Mouse (Mus musculus) telencephalon, adult 2 months (tissue): ENCODE measurements around the gene Nkx2-5.

Experiments used
- DNase-seq: peaks from one replicate; pipeline ENCODE4 v3.0.0-alpha.2; 2011; ENCODE audit warnings: low read depth, low spot score

Gene Nkx2-5

GRCm38 (mm10) chr17:26850358-26851135 lies 5.7 kb upstream of the Nkx2-5 start:
- DNase-seq = no peak

DNA sequence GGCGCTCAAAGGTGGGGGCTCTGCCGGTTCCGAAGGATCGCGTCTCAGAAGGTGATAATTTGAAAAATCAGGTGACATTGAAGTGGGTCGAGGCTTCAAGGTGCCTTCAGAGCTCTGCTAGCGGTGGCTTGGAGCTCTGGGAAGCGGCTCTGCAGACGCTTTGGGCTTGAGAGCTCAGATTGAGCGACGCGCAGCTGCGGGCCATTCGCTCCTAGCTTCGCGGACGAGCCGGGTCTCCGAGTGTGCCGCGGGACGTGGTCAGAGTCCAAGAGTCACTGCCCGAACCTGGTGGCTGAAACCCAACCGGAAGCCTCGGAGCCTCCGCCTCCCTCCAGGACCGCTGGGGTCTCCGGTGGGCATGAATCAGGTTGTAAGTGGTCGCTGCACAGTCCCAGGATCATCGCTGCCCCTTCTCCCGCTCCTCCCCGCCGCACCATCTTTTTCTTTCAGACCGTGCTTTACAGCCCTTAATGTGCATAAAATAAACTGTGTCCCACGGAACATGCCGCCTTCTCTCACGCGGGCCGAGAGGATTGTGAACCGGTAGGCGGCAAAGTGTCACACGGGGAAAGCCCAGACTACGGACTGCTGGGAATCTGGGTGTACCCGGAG lies 5.0 kb upstream of the Nkx2-5 start:
- no peak for DNase-seq

GRCm38 (mm10) chr17:26849106-26849745 lies 4.4 kb upstream of the Nkx2-5 start:
- DNase-seq = no peak

DNA sequence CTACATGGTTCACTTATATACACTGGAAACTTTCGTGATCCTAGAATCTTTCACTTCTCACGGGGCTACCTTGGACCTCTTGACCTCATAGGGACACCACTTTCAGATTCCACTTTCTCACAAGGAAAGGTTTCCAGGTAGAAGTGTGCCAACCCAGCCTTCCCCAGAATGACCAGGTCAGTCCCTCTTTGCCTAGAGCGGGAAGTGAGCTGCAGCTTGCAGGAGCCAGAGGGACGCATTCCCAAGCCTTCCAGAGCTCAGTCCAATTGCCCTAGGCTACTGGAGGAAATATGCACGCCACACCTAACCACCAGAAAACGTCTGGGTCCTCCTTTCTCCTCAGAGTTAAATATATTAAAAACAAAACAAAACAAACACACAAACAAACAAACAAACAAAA lies 3.4 kb upstream of the Nkx2-5 start:
- DNase-seq = no peak

- DNase-seq = no peak
Measured at GRCm38 (mm10) chr17:26847801-26848200, 3.0 kb upstream of the Nkx2-5 start.

DNA sequence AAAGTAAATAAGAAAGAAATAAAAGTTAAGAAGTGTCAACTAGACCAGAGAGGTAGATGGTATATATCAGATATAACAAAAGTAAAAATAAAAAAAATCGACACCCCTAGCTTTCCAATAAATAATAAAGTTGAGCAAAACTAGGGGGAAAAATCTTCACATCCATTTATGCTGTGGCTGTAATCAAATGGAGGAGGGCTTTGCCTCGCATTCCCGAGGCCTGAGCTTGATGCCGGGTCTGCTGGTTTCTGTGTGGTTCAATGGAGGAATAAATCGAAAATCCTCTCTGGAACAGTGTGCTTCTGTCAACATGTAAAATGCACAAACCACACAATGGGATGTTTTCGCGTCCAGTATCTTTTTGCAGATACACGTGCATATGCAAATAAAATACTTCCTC lies 1.6 kb upstream of the Nkx2-5 start:
- DNase-seq = no peak

DNA sequence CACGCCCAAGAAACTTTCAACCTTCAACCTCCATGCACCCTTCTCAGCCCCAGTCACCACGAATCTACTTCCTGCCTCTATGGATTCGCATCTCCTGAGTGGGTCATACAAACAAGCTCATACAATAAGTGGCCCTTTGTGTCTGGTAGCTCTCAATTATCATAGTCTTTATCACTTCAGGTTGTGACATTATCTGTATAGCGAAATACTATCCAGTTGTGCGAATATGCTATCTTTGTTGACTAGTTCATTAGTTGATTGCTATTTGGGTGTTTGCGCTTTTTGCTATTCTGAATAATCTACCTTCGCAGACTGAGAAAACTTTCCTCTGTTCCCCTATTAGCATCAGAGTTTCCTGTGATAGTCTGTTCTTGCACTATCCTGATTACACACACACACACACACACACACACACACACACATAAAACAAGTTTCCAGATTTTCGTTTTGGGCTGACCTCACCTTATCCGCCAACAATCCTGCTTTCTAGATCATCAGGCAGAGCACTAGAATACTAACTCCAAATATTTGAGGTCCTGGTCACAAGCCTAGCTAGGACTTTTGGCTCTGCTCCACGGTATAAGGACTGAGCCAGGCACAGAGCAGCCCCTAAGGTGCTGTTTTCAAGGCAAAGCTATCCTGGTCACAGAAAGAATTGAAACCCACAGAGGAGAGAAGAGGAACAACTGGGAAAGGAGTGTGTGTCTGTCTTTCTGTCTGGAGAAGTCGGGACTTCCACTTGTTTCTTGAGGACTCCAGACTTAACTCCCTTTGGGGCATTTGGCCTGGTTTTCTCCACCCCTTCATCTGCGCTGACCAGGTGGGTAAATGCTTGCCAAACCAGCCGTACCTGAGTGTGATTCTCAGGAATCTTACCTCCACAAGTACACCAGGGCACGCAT lies 591 bp upstream of the Nkx2-5 start:
- DNase-seq = no peak

- no peak for DNase-seq
Measured at GRCm38 (mm10) chr17:26844371-26844851, 398 bp downstream of the Nkx2-5 start.

DNA sequence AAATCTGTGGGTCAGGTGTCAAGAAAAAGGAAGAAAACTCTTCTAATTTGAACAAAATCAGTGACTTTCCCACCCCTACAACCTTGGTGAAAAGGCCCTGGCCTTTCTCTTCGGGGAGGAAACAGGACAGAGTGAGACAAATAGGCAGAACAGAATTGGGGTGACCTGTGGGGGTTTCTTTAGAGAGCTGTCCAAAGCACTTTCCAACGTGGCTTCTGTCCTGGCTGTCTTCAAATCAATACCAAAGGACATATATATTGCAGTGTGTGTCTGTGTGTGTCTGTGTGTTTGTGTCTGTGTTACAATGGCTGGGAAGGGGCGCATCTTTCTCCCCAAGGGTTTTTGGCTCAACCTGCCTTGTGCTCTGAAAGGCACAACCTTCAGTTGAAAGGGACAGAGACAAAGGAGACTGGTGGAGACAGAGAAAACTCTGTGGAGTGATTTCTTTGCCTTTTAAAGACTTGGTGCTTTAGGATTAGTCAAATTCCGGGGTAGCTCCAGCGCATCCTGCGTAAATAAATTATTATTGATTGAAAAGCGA lies 1.0 kb downstream of the Nkx2-5 start:
- no peak for DNase-seq

- no peak for DNase-seq
Measured at GRCm38 (mm10) chr17:26843229-26843567, 1.6 kb downstream of the Nkx2-5 start.

DNA sequence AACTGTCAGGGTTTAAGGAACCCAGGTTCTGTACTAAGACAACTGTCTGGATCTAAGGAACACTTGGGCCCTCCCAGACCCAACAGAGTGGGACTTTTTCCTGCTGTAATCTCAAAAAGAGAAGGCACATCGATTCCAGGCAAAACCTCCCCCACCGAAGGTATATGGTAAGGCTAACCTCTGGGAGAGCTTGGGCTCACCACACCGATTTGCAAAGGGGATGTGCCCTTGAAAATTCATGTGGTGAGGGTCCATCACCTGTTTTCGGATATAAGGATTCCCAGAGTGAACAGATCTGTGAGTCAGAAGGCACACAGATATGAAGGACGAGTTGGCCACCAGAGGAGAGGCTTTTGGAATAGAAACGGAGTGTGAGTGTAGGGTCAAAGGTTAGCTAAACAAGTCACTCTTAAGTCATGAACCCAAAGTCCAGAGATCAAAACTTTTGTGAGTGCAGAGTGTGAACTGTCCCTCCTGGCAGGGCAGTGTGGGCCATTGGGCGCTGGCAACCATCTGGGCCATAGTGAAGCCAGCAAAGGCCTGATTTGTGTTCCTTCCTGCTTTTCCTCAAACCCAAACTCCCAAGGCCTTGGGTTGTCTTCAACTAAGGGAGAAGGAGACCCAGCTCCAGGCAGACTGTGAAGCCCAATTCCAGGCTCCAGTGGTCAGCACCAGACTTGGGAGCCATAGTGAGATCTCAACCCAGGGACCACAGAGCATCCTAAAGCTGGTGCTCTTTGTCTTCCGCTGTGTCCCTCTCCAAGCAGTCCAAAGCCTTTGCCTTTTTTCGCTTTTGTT lies 2.2 kb downstream of the Nkx2-5 start:
- DNase-seq = no peak

GRCm38 (mm10) chr17:26841981-26842380 lies 2.8 kb downstream of the Nkx2-5 start:
- no peak for DNase-seq

DNA sequence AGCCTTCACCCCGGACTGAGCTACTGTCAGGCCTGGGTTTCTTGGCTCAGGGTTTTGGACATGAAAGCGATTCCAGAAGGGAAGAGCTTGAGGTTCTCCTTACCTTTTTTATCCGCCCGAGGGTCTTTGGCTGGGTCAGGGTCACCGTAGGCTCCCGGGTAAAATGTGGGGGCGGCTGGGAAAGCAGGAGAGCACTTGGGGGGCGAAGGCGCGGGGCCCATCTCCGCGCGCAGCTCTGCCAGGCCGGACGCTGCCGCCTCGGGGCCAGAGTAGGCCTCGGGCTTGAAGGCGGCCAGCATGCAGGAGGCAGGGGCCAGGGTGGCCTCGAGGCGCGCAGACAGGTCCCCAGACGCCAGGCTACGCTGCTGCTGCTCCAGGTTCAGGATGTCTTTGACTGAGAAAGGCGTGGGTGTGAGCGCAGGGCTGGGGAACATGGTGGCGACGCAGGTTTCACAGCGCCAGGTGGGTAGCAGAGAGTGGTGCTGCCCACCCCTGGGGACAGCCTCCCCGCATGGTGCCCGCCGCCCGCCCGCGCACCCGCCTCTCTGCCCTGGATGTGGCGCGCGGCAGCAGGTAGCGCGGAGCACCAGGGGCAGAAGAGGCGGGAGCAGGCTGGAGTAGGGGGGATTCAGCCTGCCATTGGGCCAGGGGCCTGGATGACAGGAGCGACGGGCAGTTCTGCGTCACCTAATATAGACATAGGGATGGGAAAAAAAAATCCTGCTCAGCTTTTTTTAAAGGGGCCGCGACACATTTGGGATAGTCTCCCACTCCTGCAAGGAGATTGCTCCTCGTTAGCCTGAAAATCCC lies 3.7 kb downstream of the Nkx2-5 start:
- DNase-seq = no peak

- DNase-seq = no peak
Measured at GRCm38 (mm10) chr17:26840439-26840780, 4.4 kb downstream of the Nkx2-5 start.

DNA sequence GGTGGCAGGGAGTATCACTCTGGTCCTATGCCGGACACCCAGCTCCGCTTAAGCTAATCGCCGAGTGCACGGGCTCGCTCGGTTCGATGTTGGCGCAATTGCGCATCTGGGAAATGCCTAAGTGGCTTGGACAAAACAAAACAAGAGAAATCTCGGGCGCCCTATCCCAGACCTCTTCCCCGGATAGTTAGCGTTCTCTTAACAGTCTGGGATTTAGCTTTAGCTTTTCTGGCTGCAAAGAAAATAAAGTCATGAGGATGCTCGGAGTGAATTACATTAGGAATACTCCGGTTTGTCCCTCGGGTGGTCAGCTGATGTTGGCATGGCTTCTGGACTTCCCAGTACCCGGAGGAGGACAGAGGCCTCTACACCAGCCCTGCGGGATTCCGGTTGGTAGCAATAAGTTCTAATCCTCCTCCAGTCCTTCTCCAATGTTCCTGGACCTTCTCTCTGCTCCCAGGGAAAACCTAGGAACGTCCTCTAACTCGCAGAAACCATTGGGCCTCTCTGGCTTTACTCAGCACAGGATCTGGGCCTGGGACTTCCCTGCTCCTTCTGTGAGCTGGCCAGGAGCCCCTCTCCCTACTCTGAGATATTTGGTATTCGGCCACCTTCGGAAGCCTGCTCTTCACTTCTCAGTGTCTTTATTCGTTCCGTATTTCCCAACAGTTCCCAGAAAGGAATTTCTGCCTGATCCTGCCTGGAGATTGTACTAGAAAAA lies 4.9 kb downstream of the Nkx2-5 start:
- DNase-seq = no peak

DNA sequence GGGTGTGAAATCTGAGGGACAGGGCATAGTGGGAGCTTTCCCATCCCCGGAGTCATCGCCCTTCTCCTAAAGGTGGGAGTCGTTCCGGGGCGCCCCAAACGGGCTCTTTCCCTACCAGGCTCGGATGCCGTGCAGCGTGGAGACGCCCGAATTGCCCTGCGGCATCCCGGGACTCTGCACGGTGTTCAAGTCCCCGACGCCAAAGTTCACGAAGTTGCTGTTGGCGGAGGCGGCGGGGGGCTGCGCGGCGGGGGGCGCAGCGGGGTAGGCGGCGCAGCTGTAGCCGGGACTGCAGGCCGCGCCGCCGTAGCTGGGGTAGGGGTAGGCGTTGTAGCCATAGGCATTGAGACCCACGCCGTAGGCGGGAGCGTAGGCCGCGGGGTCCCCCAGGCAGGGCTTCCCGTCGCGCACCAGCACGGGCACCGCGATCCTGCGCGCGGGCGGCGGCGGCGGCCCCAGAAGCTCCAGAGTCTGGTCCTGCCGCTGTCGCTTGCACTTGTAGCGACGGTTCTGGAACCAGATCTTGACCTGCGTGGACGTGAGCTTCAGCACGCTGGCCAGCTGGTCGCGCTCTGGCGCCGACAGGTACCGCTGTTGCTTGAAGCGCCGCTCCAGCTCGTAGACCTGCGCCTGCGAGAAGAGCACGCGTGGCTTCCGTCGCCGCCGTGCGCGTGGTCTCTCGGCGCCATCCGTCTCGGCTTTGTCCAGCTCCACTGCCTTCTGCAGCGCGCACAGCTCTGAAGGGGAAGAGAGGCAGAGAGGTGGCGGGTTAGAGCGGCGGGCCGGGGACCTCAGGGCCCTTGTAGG lies 5.7 kb downstream of the Nkx2-5 start:
- DNase-seq = no peak

DNA sequence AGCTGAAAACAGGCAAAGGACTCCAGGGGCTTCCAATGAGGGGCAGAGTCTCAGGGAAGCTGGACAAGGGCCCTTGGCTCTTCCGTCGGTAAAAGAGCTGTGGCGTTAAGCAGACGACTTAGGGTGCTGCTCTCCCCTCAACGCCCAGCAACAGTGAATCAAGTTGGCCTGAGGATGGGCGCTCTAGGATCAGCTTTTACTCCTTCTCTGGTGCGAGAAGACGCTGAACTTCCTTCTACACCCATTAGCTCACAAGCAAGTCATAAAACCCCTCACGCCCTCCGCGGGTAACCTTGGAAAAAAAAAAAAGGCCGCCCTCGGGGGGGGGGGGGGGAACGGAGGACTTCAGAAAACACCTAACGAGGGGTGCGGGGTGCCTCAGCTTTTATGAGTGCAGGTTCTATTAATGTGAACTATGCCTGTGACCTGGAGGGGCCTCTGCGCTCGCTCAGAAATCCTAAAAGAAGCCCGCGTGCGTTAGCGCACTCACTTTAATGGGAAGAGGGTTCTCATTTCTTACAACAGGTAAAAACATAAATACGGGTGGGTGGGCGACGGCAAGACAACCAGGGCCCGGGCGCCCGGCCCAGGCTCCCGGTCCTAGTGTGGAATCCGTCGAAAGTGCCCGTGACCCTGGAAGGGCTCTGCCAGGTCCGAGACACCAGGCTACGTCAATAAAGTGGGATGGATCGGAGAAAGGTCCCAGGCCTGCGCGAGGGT lies 6.5 kb downstream of the Nkx2-5 start:
- no peak for DNase-seq

DNA sequence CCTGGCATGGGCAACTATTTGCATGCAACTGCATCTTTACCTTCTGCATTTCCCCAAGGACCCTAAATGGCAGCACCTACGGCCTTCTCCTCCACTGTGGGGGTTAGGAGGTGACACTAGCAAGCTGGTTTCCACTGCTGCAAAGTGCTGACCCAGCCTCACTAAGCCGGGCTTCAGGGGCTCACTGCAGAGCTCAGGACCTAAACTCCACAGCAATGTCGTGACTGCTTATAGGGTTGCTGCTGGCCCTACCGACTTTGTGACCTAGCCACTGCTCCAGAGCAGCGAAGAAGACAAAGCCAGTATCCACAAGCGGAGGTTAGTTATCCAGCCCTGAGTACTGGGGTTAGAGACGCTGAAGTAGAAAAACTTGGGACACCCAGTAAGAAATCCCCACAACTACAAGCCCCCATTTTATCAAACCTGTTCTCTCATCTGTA lies 7.2 kb downstream of the Nkx2-5 start:
- DNase-seq = no peak
